8 mouse cellular contexts compared by ENCODE assay signal in the genomic region with DNA sequence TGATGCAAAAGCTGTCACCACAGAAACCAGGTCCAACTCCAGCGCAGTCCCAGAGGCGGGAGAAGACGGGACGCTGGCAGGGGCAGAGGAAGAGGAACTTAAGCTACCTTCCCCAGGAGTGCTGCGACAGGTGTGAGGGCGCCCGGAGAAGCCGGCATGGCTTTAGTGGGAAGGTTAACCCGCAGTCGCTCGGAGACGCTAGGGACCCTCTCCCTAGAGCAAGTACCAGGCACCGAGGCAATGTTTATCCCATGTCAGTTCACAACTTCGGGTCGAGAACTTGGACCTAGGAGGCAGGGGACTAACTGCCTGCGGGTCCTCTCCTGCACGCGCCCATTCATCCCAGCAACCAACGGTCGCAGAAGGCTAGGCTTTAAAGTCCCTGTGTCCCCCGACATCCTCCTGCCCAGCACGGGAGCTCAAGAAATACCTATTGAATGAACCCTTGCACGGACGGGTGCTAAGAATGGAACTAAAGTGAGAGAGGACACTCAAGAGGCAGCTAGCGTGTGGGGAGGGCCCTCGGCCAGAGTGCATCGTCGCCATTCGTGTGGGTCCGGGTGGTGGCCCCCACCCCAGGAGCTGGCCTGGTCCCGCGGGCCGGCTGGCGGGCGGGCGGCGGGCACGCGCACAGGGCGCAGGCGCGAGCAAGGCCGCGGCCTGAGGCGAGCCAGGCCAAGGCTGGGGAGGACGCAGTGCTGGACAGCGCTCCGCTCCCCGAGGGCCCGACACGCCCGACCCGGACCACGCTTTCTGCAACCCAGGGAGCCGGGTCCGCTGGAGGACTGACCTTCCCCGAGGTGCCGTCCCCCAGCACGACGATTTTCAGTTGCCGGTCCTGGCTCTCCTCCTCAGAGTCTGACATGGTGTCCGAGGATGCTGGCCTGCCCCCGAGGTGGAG. TPM values are rescaled to one million over a fixed set of nuclear protein-coding genes. Genes with fewer than 3 reads are reported as not detected.
DNase-seq lines count a peak whose midpoint lies in the region; ATAC-seq and TF ChIP-seq lines count a peak whose summit lies in the region.

No protein-coding gene starts in this region.

- H3K9me3 ChIP-seq in hindbrain, embryonic 12.5 days (replicated peaks), result no peaks in the 10 kb centered on the region
- H3K9me3 ChIP-seq in lung, postnatal 0 days (ENCODE audit: low read length), result no peaks in the 10 kb centered on the region

- peak; percentile 39; the same call in 1 of the 2 replicates for TF ChIP-seq POLR2A in cerebellum, adult 2 months (IDR thresholded peaks at IDR 0.05; ENCODE audit: borderline replicate concordance, insufficient read depth, low read length)

- H3K9ac ChIP-seq in hindbrain, embryonic 12.5 days, result peak overlapping the region; percentile 86
- peak overlapping the region; percentile 73 for H3K9ac ChIP-seq in lung, postnatal 0 days (replicated peaks; ENCODE audit: low read depth)

- H3K4me2 ChIP-seq in hindbrain, embryonic 12.5 days (replicated peaks), result peak overlapping the region; percentile 86
- peak overlapping the region; percentile 98 for H3K4me2 ChIP-seq in lung, postnatal 0 days (replicated peaks; ENCODE audit: low read depth, low read length)

- TF ChIP-seq CTCF in cerebellum, adult 2 months (IDR thresholded peaks at IDR 0.05; ENCODE audit: borderline replicate concordance, insufficient read depth, low read depth, low read length), result no peak
- TF ChIP-seq CTCF in lung, postnatal 0 days (IDR thresholded peaks at IDR 0.05), result no peak

- DNase-seq in R1 (ENCODE audit: low read depth, low spot score), result peak; percentile 72
- DNase-seq in cerebellum, adult 2 months, result peak; percentile 51 to 53
- DNase-seq in layer of hippocampus, postnatal 25 days (ENCODE audit: extremely low spot score in 1 of 2, low spot score in 1 of 2), result peak; percentile 21 to 37
- peak; percentile 71 for DNase-seq in lung, postnatal 0 days (ENCODE audit: low spot score)
- DNase-seq in ovary, postnatal 36 days (ENCODE audit: low spot score), result peak; percentile 69
- peak; percentile 12 for DNase-seq in urinary bladder, postnatal 10 days (ENCODE audit: low spot score)

- peak overlapping the region; percentile 93 for H3K27ac ChIP-seq in cerebellum, adult 2 months (ENCODE audit: insufficient read depth, low read length)
- H3K27ac ChIP-seq in hindbrain, embryonic 12.5 days, result peak overlapping the region; percentile 90
- peak overlapping the region; percentile 90 for H3K27ac ChIP-seq in lung, postnatal 0 days (ENCODE audit: low read length)

- no peaks in the 10 kb centered on the region for H3K36me3 ChIP-seq in hindbrain, embryonic 12.5 days
- H3K36me3 ChIP-seq in lung, postnatal 0 days (ENCODE audit: insufficient read depth, low read length), result no peaks in the 10 kb centered on the region

- peak overlapping the region; percentile 94 for H3K4me3 ChIP-seq in cerebellum, adult 2 months (replicated peaks; ENCODE audit: insufficient read depth, low read depth, low read length)
- peak overlapping the region; percentile 93 for H3K4me3 ChIP-seq in hindbrain, embryonic 12.5 days
- H3K4me3 ChIP-seq in lung, postnatal 0 days (ENCODE audit: low read depth, low read length), result peak overlapping the region; percentile 91

- no peaks in the 10 kb centered on the region for H3K4me1 ChIP-seq in cerebellum, adult 2 months (ENCODE audit: control insufficient read depth, insufficient read depth, low read length)
- H3K4me1 ChIP-seq in hindbrain, embryonic 12.5 days, result peaks cover 9% of the 10 kb centered on the region
- 0 out of 2 replicates have a peak, but pooled peaks cover 4% of the 10 kb centered on the region for H3K4me1 ChIP-seq in lung, postnatal 0 days (ENCODE audit: insufficient read depth, low read depth, low read length)

- H3K27me3 ChIP-seq in cerebellum, adult 2 months (ENCODE audit: control insufficient read depth, insufficient read depth, low read length), result no peaks in the 10 kb centered on the region
- no peaks in the 10 kb centered on the region for H3K27me3 ChIP-seq in hindbrain, embryonic 12.5 days
- no peaks in the 10 kb centered on the region for H3K27me3 ChIP-seq in lung, postnatal 0 days (replicated peaks; ENCODE audit: insufficient read depth, low read length)

- TF ChIP-seq EP300 in lung, postnatal 0 days (IDR thresholded peaks at IDR 0.05), result no peak

- WGBS in cerebellum, adult 2 months, result under 1% methylated on average over 63 of the region's 63 CpGs
- WGBS in hindbrain, embryonic 12.5 days, result under 1% methylated on average over 57 of the region's 63 CpGs
- WGBS in lung, postnatal 0 days, result under 1% methylated on average over 61 of the region's 63 CpGs

- peak; percentile 61 for ATAC-seq in frontal cortex, adult (ENCODE audit: low TSS enrichment)
- peak; percentile 91 for ATAC-seq in hindbrain, embryonic 12.5 days (ENCODE audit: low FRiP score)
- peak; percentile 89 for ATAC-seq in lung, postnatal 0 days

RNA-seq across cellular contexts. Expression of a gene that starts 0.6 kb away (rescaled TPM):
- polyA plus RNA-seq in cerebellum, adult 2 months (2012; rRNA removed), result 78.8 and 79.4 TPM in 2 replicates
- polyA plus RNA-seq in hindbrain, embryonic 12.5 days (2016; fragmentation: Nextera tagmentation; extraction: Ambion mirVana), result 85.1 and 87.1 TPM in 2 replicates
- total RNA-seq in layer of hippocampus, postnatal 25 days (2021), result 10 to 100 TPM; 75.3 to 80.6 TPM
- 53.7 and 58.5 TPM in 2 replicates for polyA plus RNA-seq in lung, postnatal 0 days (2015; fragmentation: Nextera tagmentation; extraction: Ambion mirVana)

RNA-seq across cellular contexts. Expression of a gene that starts 56.9 kb away (rescaled TPM):
- polyA plus RNA-seq in cerebellum, adult 2 months (2012; rRNA removed), result not detected in 2 replicates
- polyA plus RNA-seq in hindbrain, embryonic 12.5 days (2016; fragmentation: Nextera tagmentation; extraction: Ambion mirVana), result 2.4 and 5.6 TPM in 2 replicates
- not detected for total RNA-seq in layer of hippocampus, postnatal 25 days (2021)
- polyA plus RNA-seq in lung, postnatal 0 days (2015; fragmentation: Nextera tagmentation; extraction: Ambion mirVana), result not detected in 2 replicates

Comparison
In these comparisons a context has a peak if more than half of its experiments do, and no peak if none do; other contexts are left out.
1. Peak in every context shown above with its lines: DNase-seq, ATAC-seq, H3K4me3 ChIP-seq and H3K27ac ChIP-seq.
2. DNase-seq: peak in every context shown above with its lines; median percentile 72 in R1; 71 in lung, postnatal 0 days; 69 in ovary, postnatal 36 days; 52 in cerebellum, adult 2 months; 29 in layer of hippocampus, postnatal 25 days; 12 in urinary bladder, postnatal 10 days.